Mouse (Mus musculus) midbrain, embryonic 13.5 days (tissue): ENCODE data around the gene Creb3l1. TPM values are rescaled to one million over a fixed set of nuclear protein-coding genes. Genes with fewer than 3 reads are reported as not detected.

Experiments used
- ATAC-seq: fragments of 200-750 bp; cut with Nextera tagmentation; 2 replicates; pipeline ENCODE4 v1.8.0; 2017; ENCODE audit warnings: mild to moderate bottlenecking, moderate TSS enrichment, moderate library complexity
- H3K27ac ChIP-seq: fragments of 300-500 bp; sonication (generic); 2 replicates; pipeline ENCODE4 v1.5.1; 2015; ENCODE audit warnings: inconsistent platforms, mild to moderate bottlenecking, moderate library complexity
- H3K27me3 ChIP-seq: fragments of 300-500 bp; sonication (generic); 2 replicates; pipeline ENCODE4 v1.6.1; 2015; ENCODE audit warnings: mild to moderate bottlenecking, inconsistent platforms
- H3K36me3 ChIP-seq: fragments of 300-500 bp; sonication (generic); 2 replicates; pipeline ENCODE4 v1.6.1; 2015; ENCODE audit warnings: mild to moderate bottlenecking, inconsistent platforms
- H3K4me1 ChIP-seq: fragments of 300-500 bp; sonication (generic); replicated peaks from 2 replicates; pipeline ENCODE4 v1.6.1; 2015; ENCODE audit warnings: inconsistent platforms
- H3K4me2 ChIP-seq: fragments of 300-500 bp; sonication (generic); replicated peaks from 2 replicates; pipeline ENCODE4 v1.6.1; 2015; ENCODE audit warnings: moderate library complexity, mild to moderate bottlenecking, inconsistent platforms
- H3K4me3 ChIP-seq: fragments of 300-500 bp; sonication (generic); replicated peaks from 2 replicates; pipeline ENCODE4 v1.5.1; 2015; ENCODE audit warnings: mild to moderate bottlenecking, inconsistent platforms
- H3K9ac ChIP-seq: fragments of 300-500 bp; sonication (generic); replicated peaks from 2 replicates; pipeline ENCODE4 v1.6.1; 2015; ENCODE audit warnings: mild to moderate bottlenecking, inconsistent platforms
- H3K9me3 ChIP-seq: fragments of 300-500 bp; sonication (generic); 2 replicates; pipeline ENCODE4 v1.6.1; 2016; ENCODE audit warnings: mild to moderate bottlenecking, inconsistent platforms
- WGBS: fragments of 180-500 bp; shearing (Covaris S2); methylation state at CpG from one replicate; pipeline ENCODE4 v1.1.7; 2015; 5-methylcytosine and 5-hydroxymethylcytosine counted together
- polyA plus RNA-seq: library from polyadenylated mRNA; unstranded; fragments of >200 nt; fragmentation: Nextera tagmentation; extraction: Ambion mirVana; gene quantifications from 2 replicates; pipeline ENCODE4 v1.2.1, GENCODE M21; 2015

Gene Creb3l1
- polyA plus RNA-seq, 1 experiment from 2014 or later = 1.2 TPM

GRCm38 (mm10) chr2:91958701-91959457 is 65.4 kb downstream of the Creb3l1 start:
- no peaks in the 10 kb centered on the region for H3K9me3 ChIP-seq
- no peaks in the 10 kb centered on the region for H3K27me3 ChIP-seq
- H3K4me3 ChIP-seq = no peak overlapping the region
- H3K4me2 ChIP-seq = no peak overlapping the region
- 53% methylated on average over 10 of the region's 10 CpGs for WGBS
- no peak overlapping the region for H3K9ac ChIP-seq
- no peak for ATAC-seq
- H3K4me1 ChIP-seq = peaks cover 52% of the 10 kb centered on the region
- no peak overlapping the region for H3K27ac ChIP-seq
- H3K36me3 ChIP-seq = no peaks in the 10 kb centered on the region

DNA sequence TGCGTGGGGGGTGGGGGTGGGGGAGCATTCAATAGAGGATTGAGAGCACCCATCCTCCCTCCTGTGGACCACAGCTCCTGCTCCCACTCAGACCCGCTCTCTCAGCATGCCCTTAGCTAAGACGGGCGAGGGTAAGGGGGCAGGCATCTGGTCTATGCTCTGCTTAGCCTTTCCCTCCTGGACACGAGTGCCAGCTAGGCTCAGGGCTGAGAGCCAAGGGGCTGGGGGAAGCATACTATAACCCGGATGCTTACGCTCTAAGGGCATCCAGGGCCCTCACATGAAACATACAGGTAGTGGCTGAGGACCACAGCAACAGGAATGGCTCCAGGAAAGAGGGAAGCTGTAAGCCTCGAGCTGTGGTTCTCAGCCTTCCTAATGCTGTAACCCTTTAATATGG is 66.3 kb downstream of the Creb3l1 start:
- WGBS = 94% methylated on average over 8 of the region's 8 CpGs
- Histone ChIP-seq H3K4me1 (peaks cover 50% of the 10 kb centered on the region), H3K4me3 (no peak overlapping the region), H3K36me3 (no peaks in the 10 kb centered on the region), H3K4me2 (no peak overlapping the region), H3K27me3 (no peaks in the 10 kb centered on the region), H3K9me3 (no peaks in the 10 kb centered on the region), H3K27ac (no peak overlapping the region), H3K9ac (no peak overlapping the region)
- no peak for ATAC-seq

DNA sequence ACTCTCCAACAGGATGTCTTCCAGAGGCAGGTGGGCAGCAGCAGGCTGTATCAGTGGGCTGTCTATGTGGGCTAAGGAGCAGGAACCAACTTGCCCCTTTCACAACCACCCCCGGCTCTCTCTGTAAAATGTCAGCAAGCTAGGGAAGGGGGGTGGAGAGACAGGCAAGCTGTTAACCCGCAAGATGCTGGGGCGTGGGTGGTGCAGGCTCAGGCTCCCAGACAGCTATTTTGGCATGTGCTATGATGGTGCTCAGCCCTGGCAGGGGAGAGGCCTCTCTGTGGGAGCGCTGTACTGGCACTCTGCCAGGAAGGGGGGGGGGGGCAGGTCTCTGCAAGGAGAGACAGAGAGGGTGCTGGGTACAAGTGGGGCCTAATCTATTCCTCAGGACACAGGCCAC is 67.2 kb downstream of the Creb3l1 start:
- no peak overlapping the region for H3K4me2 ChIP-seq
- 51% methylated on average over 4 of the region's 4 CpGs for WGBS
- H3K27ac ChIP-seq = 0 out of 2 replicates have a peak overlapping the region, but pooled peaks have one; percentile 25
- no peak overlapping the region for H3K9ac ChIP-seq
- H3K36me3 ChIP-seq = no peaks in the 10 kb centered on the region
- no peak overlapping the region for H3K4me3 ChIP-seq
- ATAC-seq = peak; percentile 54
- H3K4me1 ChIP-seq = peaks cover 40% of the 10 kb centered on the region
- no peaks in the 10 kb centered on the region for H3K27me3 ChIP-seq
- H3K9me3 ChIP-seq = no peaks in the 10 kb centered on the region

- Histone ChIP-seq H3K4me2 (no peak overlapping the region), H3K27me3 (no peaks in the 10 kb centered on the region), H3K27ac (no peak overlapping the region), H3K4me1 (peaks cover 35% of the 10 kb centered on the region), H3K9ac (no peak overlapping the region), H3K36me3 (no peaks in the 10 kb centered on the region), H3K9me3 (no peaks in the 10 kb centered on the region), H3K4me3 (no peak overlapping the region)
- 87% methylated on average over 6 of the region's 6 CpGs for WGBS
- no peak for ATAC-seq
These were observed 68.4 kb downstream of the Creb3l1 start for GRCm38 (mm10) chr2:91955875-91956274.

DNA sequence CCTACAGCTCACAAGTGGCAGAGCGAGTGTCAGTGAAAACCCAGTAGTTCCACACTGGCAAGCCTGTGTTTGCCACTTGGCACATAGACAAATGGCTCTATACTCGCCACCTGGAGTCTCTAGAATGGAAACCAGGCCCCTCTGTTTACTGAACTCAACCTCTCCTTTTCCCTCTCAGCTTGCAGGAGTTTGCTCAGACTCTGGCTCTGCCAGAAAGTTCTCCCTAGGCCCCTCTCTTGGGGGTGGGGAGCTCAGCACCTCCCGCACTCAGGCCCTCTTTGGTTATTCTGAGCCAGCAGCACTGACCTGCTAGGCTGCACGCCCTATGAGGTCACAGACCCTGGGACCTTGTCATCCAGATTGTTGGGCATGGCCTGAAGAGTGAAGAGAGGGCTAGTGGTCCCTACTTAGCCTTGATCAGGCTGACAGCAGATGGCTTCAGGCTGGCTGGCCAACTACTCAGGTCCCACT is 69.1 kb downstream of the Creb3l1 start:
- H3K9ac ChIP-seq = no peak overlapping the region
- H3K27ac ChIP-seq = no peak overlapping the region
- no peak overlapping the region for H3K4me3 ChIP-seq
- no peaks in the 10 kb centered on the region for H3K36me3 ChIP-seq
- no peaks in the 10 kb centered on the region for H3K27me3 ChIP-seq
- H3K4me1 ChIP-seq = peaks cover 41% of the 10 kb centered on the region
- 91% methylated on average over 4 of the region's 4 CpGs for WGBS
- H3K9me3 ChIP-seq = no peaks in the 10 kb centered on the region
- no peak for ATAC-seq
- H3K4me2 ChIP-seq = no peak overlapping the region

GRCm38 (mm10) chr2:91953825-91954224 is 70.5 kb downstream of the Creb3l1 start:
- H3K4me3 ChIP-seq = no peak overlapping the region
- no peaks in the 10 kb centered on the region for H3K27me3 ChIP-seq
- H3K9ac ChIP-seq = no peak overlapping the region; the same call in 1 of the 2 replicates
- H3K36me3 ChIP-seq = no peaks in the 10 kb centered on the region
- H3K4me2 ChIP-seq = no peak overlapping the region
- H3K9me3 ChIP-seq = no peaks in the 10 kb centered on the region
- peaks cover 41% of the 10 kb centered on the region for H3K4me1 ChIP-seq
- no peak overlapping the region for H3K27ac ChIP-seq
- ATAC-seq = no peak
- WGBS = 32% methylated on average over 5 of the region's 5 CpGs

GRCm38 (mm10) chr2:91950275-91951085 is 73.8 kb downstream of the Creb3l1 start:
- peaks cover 47% of the 10 kb centered on the region for H3K4me1 ChIP-seq
- H3K4me2 ChIP-seq = peak overlapping the region; percentile 33
- peak overlapping the region; percentile 44; the same call in 1 of the 2 replicates for H3K9ac ChIP-seq
- 18% methylated on average over 15 of the region's 15 CpGs for WGBS
- H3K36me3 ChIP-seq = no peaks in the 10 kb centered on the region
- H3K27me3 ChIP-seq = no peaks in the 10 kb centered on the region
- H3K4me3 ChIP-seq = no peak overlapping the region; the same call in 1 of the 2 replicates
- ATAC-seq = peak; percentile 55
- H3K27ac ChIP-seq = peak overlapping the region; percentile 64
- H3K9me3 ChIP-seq = no peaks in the 10 kb centered on the region

- Histone ChIP-seq H3K9me3 (no peaks in the 10 kb centered on the region), H3K27me3 (no peaks in the 10 kb centered on the region), H3K36me3 (no peaks in the 10 kb centered on the region), H3K27ac (peak overlapping the region; percentile 64), H3K4me3 (no peak overlapping the region; the same call in 1 of the 2 replicates), H3K4me1 (peaks cover 53% of the 10 kb centered on the region), H3K9ac (peak overlapping the region; percentile 44; the same call in 1 of the 2 replicates), H3K4me2 (peak overlapping the region; percentile 33)
- peak; percentile 50 for ATAC-seq
- 71% methylated on average over 17 of the region's 17 CpGs for WGBS
These were observed 74.7 kb downstream of the Creb3l1 start for GRCm38 (mm10) chr2:91949411-91950274.

GRCm38 (mm10) chr2:91948792-91949241 is 75.5 kb downstream of the Creb3l1 start:
- WGBS = 74% methylated on average over 3 of the region's 3 CpGs
- peaks cover 53% of the 10 kb centered on the region for H3K4me1 ChIP-seq

DNA sequence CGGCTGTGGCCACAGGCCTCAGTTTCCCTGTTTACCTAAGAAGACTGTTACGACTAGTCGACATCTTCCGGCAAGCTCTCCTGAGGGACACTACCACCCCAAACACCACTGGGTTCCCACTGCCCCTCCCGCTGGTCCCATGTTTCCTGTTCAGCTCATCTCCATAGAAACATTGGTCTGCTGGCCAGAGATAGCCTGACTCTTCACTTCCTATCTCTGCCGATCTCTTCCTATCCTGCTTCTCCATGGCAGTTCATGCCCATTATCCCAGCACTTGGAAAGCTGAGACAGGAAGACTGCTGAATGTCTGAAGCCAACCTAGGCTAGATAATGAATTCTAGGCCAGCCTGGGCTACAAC is 76.2 kb downstream of the Creb3l1 start:
- peak overlapping the region; percentile 57 for H3K27ac ChIP-seq
- H3K4me3 ChIP-seq = no peak overlapping the region
- ATAC-seq = no peak
- H3K4me1 ChIP-seq = peaks cover 53% of the 10 kb centered on the region
- no peaks in the 10 kb centered on the region for H3K36me3 ChIP-seq
- no peak overlapping the region for H3K9ac ChIP-seq
- no peaks in the 10 kb centered on the region for H3K27me3 ChIP-seq
- no peaks in the 10 kb centered on the region for H3K9me3 ChIP-seq
- no peak overlapping the region for H3K4me2 ChIP-seq
- WGBS = 81% methylated on average over 6 of the region's 6 CpGs

More at GRCm38 (mm10) chr2:91948792-91949241, 75.5 kb downstream of the Creb3l1 start:
- H3K9ac ChIP-seq = no peak overlapping the region
- H3K4me3 ChIP-seq = no peak overlapping the region
- ATAC-seq = no peak
- H3K9me3 ChIP-seq = no peaks in the 10 kb centered on the region
- H3K27ac ChIP-seq = no peak overlapping the region
- no peaks in the 10 kb centered on the region for H3K27me3 ChIP-seq
- no peaks in the 10 kb centered on the region for H3K36me3 ChIP-seq
- H3K4me2 ChIP-seq = no peak overlapping the region

- Histone ChIP-seq H3K4me3 (no peak overlapping the region), H3K36me3 (no peaks in the 10 kb centered on the region), H3K9me3 (no peaks in the 10 kb centered on the region), H3K4me2 (no peak overlapping the region), H3K9ac (0 out of 2 replicates have a peak overlapping the region, but pooled peaks have one; percentile 12), H3K27me3 (no peaks in the 10 kb centered on the region), H3K4me1 (peaks cover 53% of the 10 kb centered on the region), H3K27ac (peak overlapping the region; percentile 57)
- 50% methylated on average over 11 of the region's 11 CpGs for WGBS
- 0 out of 2 replicates have a peak, but pooled peaks have one; percentile 5 for ATAC-seq
These were observed 76.7 kb downstream of the Creb3l1 start for GRCm38 (mm10) chr2:91947397-91948150.
